Mouse (Mus musculus) kidney, adult 11 months (tissue): ENCODE data around the gene Rdm1.
A peak's percentile ranks its signal among the peaks of the same experiment; 100 is the strongest.
"Not testable (repeated sequence)": the region's sequence is repeated elsewhere in the genome, so short reads cannot be mapped to it uniquely, and the experiment has no call there.

Source experiments
- DNase-seq: peaks from one replicate; pipeline ENCODE4 v3.0.0; 2022

Gene Rdm1

DNA sequence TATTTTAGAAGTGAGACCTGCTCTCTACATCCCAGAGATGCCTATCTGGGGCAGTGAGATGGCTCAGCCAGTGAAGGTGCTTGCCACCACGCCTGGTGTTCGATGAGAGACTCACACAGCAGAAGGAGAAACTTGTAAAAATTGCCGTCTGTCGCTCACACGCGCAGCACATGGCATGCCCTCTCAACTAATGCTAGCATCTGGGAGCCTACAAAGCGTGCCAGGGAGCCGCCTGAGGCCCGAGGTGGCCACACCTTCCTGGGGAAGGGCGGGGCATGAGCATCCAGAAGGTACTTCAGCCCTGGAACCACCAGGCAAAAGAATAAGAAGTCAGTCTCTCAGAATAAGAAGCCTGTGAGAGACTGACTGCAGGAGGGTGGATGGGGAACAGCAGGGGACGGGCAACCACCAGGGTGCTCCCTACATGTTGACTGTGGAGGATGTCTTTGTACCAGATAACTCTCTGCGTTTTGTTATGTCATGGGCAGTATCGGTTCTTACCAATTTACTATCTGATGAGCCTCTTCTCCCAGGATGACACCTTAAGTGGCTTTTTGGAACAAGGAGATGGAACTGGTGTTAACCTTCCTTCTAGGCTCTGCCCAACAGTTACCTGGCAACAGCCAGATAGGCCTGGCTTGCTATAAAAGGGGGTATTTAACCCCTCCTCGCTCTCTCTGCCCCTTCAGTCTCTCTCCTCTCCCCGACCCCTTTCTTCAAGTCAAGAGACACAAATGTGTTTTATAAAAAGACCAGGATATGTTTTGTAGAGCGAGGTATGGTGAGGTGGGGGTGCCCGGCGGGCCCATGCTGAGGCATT lies 9.8 kb upstream of the Rdm1 start:
- no peak for DNase-seq

DNA sequence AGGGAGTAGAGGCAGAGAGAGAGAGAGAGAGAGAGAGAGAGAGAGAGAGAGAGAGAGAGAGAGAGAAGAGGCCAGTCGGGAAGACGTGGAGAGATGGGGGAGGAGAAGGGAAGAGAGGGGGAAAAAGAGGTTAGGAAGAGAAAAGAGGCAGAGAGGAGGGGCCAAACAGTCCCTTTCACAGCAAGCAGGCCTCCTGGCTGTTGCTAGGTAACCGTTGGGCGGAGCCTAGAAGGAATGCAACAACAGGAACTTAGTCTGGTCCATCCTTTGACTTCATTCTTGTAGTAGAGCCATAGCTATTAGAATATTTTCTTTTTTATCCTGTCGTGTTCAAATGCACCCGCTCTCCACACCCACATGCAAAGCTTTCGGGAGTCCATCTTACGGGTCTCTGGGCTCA lies 9.1 kb upstream of the Rdm1 start:
- no peak for DNase-seq

DNA sequence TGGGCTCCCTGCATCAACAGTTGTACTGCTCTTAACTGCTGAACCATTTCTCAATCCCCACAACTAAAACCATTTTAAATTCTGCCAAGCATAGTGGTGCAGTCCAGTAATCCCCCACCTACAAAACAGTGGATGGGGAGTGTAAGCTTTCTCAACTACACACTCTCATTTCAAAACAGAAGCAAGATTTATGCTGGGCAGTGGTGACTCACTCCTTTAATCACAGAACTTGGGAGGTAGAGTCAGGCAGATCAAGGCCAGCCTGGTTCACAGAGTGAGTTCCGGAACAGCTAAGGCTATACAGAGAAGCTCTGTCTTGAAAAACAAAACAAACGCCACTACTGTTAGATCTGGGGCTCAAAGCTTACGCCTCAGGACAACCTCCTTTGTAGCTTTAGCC lies 8.4 kb upstream of the Rdm1 start:
- no peak for DNase-seq

DNA sequence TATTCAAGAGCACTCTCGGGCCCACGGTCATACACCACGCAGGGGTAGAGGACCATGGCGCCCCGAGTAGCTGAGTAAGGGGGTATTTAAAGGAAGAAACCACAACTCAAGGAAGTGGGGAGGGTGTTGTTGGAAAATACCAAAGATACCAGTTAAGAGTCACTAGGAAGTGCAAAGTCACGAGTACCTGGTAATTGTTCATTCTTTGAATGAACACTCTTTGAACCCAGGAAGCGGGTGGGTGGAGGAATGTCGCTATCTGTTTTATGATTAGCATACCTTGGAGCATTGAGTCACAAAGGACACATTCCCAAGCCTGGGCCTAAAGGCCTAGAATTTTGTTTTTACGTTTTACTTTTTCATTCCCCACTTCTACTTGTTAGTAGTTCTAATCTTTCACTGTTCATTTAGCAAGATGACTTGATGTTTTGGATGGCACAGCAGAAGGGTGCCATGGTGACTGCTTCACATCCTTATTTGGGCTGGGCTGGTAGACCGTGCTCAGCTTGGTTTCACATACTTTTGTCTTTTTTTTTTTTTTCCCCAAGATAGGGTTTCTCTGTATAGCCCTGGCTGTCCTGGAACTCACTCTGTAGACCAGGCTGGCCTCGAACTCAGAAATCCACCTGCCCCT lies 6.9 kb upstream of the Rdm1 start:
- DNase-seq, result not testable (repeated sequence)

DNA sequence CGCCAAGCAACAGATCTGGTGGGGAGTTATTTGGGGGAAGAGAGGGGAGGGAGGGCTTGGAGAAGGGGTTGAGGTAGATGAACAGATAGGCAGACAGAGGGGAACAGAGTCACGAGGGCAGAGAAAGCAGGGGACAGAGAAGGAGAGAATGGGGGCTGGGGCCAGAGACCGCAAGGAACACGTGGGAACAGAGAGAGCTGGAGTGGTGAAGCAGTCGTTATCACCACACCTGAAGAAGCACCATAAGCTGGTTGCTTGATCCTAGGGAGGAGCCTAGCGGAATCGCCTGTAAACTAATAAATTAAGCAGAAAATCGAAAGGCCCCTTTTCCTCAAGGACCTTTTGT lies 373 bp upstream of the Rdm1 start:
- no peak for DNase-seq

DNA sequence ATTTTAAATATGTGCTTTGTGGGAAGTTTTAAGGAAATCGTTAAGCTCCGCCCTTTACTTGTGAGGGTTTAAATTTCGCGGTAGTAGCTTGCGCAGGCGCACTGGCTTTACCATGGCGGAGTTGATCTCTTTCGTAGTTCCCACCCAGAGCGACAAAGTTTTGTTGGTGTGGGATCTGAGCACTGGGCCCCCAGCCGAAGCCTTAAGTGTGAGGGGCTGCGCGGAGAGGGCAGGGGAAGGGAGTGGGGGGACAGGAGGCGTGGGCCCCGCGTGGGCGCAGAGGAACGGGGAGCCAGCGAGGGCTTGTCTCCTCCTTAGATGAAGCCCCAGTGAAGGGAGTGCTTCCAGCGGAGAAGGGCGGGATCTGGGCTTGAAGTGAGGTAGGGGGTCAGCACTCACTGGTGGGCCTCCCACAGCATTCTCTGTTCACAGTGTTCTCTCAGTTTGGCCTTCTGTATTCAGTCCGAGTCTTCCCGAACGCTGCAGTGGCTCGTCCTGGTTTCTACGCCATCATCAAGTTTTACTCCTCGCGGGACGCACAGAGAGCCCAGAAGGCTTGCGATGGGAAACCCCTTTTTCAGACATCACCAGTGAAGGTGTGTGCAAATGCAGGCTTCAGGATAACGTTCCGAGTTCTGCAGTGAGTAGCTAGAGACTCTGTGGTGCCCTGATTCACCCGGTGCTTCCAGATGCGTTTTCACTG lies 1.0 kb downstream of the Rdm1 start:
- DNase-seq, result peak; percentile 80

DNA sequence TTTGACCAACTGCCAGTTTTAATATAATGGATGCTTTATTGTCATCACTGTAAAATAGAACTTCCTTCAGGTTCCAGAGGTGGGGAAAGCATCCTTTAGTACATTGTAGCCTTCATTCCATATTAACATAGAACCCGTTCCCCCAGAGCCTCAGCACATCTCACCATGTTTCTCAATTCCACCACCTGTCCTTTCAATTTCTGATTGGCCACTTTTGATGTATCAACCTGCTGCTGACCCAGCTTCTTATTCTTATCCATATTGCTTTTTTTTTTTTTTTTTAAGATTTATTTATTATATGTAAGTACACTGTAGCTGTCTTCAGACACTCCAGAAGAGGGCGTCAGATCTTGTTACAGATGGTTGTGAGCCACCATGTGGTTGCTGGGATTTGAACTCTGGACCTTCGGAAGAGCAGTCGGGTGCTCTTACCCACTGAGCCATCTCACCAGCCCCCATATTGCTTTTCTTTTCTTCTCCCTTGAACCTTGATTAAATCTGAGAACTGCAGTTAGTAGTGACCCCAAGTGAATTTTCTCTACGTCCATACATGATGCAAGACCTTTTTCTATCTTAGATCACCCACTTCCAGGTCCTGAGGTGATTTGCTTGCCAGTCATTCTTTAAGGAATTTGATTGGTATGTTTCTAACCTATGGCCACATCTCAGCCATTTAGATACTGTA lies 1.9 kb downstream of the Rdm1 start:
- DNase-seq, result not testable (repeated sequence)

DNA sequence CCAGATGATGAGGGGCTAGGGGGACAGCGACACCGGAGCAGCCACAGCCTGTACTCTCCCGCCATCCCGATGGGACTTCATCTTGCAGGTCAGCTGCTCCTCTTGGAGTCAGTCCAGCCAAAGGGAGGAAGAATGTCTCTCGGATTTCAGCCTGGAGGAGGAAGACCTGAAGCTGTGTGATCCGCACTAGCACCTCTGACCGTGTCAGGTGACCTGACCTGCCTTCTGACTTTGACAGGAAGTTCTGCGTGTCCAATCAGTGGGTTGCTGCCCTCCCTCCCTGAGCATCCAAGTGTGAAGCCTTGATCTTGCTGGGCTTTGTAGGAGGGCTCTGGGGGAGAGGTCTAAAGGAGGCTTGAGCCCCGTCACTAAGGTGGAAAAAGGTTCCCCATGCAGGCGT lies 8.7 kb downstream of the Rdm1 start:
- DNase-seq, result peak; percentile 78

DNA sequence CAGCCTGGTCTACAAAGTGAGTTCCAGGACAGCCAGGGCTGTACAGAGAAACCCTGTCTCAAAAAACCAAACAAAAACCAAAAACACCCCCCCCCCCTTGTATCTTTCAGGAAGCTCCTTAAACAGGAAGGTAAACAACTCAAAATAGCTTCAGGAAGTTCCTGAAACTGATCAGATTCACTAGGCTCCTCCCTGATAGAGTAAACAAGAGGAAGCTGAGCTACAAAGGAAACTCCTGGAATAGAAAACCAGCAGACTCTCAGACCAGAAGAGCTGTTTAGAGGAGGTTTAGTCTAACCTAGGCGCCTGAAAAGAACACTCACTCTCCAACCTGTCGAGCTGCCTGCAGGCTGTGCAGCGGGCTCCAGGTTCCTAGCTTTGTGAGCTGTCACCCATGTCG lies 12.8 kb downstream of the Rdm1 start:
- DNase-seq, result no peak

DNA sequence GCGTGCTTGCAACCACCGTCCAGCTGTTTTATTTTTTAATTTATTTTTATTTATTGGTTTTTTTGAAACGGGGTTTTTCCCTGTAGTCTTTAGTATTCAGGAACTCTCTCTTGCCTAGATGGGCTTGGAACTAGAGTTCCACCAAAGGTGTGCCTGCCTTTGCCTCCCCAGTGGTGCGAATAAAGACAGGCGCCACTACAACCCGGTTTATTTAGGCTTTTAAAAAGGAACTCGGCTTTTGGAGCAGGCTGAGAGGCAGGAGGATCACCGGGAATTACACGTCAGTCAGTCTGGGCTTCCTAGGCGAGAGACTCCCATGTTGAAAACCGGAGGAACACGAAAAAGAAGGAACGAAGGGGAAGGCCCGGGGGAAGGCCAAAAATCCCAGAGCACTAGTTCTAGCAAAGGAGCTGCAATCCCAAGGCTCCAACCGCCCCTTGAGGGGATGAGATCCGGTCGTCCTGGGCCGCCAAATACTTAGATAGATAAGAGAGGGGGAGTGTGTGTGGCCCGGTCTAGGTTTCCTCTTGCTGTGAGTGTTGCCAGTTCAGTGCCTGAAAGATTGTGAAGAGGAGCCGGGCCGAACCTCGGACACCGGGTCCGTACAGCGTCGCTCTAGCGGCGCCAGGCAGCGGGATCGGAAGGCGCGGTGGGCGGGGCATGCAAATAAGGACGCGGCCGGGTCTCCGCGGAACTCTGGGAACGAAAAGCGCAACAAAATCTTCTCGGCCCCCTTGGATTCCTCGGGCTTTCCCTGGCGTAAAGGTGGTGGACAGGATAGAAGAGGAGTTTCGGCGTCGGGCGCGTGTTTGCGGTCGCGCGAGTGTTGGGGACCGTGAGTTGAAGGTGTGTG lies 14.1 kb downstream of the Rdm1 start:
- DNase-seq, result peak; percentile 76

DNA sequence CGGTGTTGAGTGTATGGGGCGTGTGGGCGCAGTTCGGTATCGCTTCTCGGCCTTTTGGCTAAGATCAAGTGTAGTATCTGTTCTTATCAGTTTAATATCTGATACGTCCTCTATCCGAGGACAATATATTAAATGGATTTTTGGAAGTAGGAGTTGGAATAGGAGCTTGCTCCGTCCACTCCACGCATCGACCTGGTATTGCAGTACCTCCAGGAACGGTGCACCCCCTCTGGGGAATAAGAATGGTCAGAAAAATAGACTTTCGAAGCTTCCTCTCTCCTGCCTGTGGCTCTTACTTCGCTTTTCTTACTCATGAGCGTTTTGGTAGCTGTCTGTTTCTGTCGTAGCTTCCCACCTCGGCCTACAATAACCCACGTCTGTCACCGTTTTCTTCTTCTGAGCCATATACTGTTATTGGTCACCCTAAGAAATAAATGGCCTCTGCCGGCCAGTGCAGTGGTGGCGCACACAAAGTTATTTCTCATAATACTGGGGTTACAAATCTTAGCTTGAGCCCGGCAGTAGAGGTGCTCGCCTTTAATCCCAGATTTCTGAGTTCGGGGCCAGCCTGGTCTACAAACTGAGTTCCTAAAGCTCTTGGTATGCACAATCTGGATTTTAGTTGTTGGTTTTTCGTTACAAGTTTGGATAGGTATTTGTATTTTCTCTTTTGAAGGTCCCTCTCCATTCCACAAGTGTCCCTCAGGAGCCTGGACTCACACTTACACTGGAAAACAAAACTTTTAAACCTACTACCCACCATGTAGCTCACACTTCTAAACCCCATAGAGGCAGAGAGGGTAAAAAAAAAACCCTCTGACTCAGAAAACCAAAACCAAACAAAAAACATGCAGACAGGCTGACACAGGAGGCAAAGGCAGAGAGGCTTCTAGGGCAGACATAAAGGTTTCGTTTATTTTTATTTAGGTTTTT lies 15.0 kb downstream of the Rdm1 start:
- peak; percentile 48 for DNase-seq

DNA sequence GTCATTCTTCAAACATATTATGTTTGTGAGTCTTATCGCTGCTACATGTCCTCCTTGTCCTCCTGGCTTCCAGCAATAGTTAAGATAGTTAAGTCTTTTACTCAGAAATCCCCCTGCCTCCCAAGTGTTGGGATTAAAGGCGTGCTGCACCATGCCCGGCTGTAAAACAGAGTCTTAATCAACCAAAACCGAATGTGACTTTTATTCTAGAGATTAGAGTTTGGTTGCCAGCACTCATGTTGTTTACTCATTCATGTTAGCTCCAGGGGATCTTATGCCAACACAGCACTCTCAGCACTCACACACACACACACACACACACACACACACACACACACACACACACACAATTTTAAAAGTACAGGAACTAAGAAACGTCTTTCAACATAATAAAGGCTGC lies 15.9 kb downstream of the Rdm1 start:
- DNase-seq, result no peak

DNA sequence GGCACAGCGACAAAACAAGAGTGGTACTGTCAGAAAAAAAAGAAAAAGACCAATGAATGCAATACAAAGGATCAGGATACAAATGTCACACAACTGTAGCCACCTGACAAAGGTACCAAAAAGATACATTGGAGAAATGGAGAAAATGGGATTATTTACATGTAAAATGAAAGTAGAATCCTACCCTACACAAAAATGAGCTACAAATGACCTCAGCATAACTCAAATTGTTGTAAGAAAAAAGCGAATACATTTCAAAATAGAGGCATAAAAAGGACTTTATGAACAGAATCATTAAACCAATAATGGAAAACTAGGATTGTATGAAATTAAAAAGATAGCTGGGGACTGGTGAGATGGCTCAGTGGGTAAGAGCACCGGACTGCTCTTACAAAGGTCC lies 17.6 kb downstream of the Rdm1 start:
- no peak for DNase-seq

DNA sequence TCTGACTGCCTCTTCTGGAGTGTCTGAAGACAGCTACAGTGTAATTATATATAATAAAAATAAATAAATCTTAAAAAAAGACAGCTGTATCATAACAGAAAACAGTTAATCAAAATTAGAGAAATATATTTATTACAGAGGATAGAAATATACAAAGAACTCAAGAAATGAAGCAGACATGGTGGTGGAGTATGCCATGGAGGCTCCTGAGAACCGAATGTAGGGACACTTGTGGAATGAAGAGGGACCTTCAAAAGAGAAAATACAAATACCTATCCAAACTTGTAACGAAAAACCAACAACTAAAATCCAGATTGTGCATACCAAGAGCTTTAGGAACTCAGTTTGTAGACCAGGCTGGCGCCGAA lies 18.0 kb downstream of the Rdm1 start:
- not testable (repeated sequence) for DNase-seq

DNA sequence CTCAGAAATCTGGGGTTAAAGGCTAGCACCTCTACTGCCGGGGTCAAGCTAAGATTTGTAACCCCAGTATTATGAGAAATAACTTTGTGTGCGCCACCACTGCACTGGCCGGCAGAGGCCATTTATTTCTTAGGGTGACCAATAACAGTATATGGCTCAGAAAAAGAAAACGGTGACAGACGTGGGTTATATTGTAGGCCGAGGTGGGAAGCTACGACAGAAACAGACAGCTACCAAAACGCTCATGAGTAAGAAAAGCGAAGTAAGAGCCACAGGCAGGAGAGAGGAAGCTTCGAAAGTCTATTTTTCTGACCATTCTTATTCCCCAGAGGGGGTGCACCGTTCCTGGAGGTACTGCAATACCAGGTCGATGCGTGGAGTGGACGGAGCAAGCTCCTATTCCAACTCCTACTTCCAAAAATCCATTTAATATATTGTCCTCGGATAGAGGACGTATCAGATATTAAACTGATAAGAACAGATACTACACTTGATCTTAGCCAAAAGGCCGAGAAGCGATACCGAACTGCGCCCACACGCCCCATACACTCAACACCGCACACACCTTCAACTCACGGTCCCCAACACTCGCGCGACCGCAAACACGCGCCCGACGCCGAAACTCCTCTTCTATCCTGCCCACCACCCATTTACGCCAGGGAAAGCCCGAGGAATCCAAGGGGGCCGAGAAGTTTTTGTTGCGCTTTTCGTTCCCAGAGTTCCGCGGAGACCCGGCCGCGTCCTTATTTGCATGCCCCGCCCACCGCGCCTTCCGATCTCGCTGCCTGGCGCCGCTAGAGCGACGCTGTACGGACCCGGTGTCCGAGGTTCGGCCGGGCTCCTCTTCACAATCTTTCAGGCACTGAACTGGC lies 18.7 kb downstream of the Rdm1 start:
- DNase-seq, result peak; percentile 69

DNA sequence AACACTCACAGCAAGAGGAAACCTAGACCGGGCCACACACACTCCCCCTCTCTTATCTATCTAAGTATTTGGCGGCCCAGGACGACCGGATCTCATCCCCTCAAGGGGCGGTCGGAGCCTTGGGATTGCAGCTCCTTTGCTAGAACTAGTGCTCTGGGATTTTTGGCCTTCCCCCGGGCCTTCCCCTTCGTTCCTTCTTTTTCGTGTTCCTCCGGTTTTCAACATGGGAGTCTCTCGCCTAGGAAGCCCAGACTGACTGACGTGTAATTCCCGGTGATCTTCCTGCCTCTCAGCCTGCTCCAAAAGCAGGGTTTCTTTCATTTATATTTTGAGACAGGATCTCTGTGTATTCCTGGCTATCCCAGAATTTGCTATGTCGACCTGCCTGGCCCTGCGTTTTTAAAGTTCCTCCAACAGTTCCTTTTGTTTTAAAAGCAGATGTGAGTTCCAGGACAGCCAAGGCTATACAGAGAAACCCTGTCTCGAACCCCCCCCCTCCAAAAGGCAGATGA lies 19.3 kb downstream of the Rdm1 start:
- DNase-seq, result not testable (repeated sequence)

DNA sequence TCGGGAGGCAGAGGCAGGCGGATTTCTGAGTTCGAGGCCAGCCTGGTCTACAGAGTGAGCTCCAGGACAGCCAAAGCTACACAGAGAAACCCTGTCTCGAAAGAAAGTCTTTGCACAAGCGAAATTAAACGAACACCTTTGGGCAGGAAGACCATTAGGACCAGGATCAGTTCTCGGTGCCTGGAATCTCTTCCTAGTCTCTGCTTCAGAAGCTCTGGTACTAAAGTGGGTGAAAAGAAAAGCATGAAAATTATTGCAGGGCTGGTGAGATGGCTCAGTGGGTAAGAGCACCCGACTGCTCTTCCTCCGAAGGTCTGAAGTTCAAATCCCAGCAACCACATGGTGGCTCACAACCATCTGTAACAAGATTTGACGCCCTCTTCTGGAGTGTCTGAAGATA lies 20.1 kb downstream of the Rdm1 start:
- not testable (repeated sequence) for DNase-seq

DNA sequence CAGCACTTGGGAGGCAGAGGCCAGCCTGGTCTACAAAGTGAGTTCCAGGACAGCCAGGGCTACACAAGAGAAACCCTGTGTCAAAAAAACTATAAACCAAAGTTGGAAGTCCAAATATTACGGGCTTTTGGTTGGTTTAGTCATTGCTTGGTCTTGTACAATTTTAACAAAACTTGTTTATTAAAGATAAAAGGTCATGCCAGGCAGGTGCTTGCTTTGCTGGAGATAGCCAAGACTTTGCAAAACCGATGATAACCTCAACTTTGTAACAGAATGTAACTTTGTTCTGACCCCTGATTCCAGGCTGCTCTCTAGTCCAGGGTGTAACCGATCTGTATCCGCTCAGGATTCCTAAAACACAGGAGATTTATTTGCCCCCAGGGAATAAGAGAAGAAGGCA lies 29.4 kb downstream of the Rdm1 start:
- DNase-seq, result no peak

DNA sequence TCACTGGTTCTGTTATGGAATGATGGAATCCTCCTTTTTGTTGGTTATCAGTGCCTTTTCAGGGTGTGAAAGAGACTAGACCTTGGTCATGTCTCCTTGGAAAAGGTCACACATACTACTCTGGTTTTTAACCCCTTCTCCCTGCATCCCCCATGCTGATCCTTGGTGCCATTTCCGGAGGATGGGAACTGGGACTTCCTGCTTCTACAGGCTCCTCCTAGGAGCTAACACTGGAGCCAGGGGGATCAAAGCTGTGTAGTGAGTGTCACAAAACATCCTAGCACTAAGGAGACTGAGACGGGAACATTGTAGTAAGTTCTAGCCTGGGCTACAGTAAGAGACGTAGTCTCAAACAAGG lies 30.5 kb downstream of the Rdm1 start:
- DNase-seq, result no peak
